Mouse (Mus musculus) E14TG2a.4 (cell line): ENCODE data around the gene Igfals.
A peak's percentile ranks its signal among the peaks of the same experiment; 100 is the strongest.

ENCODE experiments used
- H3K27me3 ChIP-seq: 2 replicates; pipeline ENCODE4 v1.6.1; 2014; ENCODE audit warnings: low read length, control low read depth; ENCODE audit not compliant: insufficient read depth
- H3K36me3 ChIP-seq: 2 replicates; pipeline ENCODE4 v1.6.1; 2014; ENCODE audit warnings: low read length, control low read depth; ENCODE audit not compliant: insufficient read depth
- H3K4me1 ChIP-seq: replicated peaks from 2 replicates; pipeline ENCODE4 v1.6.1; 2014; ENCODE audit warnings: low read depth, low read length, control low read depth
- H3K4me3 ChIP-seq: replicated peaks from 2 replicates; pipeline ENCODE4 v1.5.1; 2014; ENCODE audit warnings: mild to moderate bottlenecking, low read length
- H3K9me3 ChIP-seq: 2 replicates; pipeline ENCODE4 v1.6.1; 2014; ENCODE audit warnings: low read length, control low read depth
- CTCF ChIP-seq: conservative IDR thresholded peaks from 2 replicates; pipeline ENCODE4 v1.5.1; 2014; ENCODE audit warnings: low read length
- NANOG ChIP-seq: IDR thresholded peaks from 2 replicates; pipeline ENCODE4 v1.6.1; 2014; ENCODE audit warnings: borderline replicate concordance, low read length, mixed read lengths
- POU5F1 ChIP-seq: IDR thresholded peaks from 2 replicates; pipeline ENCODE4 v1.6.1; 2014; ENCODE audit warnings: low read length, borderline replicate concordance

The Igfals gene

DNA sequence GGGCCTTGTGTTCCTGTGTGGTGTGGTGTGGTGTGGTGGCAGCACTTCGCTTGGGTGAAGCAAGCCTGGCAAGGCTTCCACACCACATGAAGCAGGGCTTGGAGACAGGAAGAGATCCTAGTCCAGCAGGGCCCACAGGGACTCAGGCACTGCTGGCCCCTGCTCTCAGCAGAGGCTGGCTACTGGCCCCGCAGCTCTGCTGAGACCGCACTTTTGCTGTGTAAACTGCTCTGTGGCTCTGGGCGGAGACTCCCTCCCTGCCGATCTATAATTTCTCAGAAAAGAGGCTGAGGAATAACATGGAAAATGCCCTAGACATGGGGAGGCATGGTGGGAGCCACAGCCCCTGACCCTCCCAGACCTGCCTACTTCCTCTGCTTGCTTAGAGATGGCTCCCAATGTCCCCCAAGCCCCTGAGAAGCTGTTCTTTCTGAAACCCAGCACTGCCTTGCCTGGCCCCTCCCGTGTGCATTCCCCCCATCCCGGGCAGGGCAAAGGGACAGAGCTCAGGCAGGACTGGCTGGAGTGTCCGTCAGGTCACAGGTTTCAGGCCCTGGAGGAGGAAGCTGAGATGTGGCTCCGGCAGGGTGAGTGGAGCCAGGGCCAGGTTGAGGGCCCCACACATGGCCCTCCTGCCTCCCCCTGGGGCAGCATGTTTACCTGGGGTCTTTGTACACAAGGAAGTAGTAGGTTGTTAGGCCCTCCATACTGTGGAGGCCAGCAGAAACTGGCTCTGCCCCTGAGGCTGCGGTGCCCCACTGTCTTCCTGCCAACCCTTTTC is 11.7 kb downstream of the Igfals start:
- H3K4me3 ChIP-seq: peak overlapping the region; percentile 70
- peaks cover 96% of the 10 kb centered on the region for H3K4me1 ChIP-seq
- H3K27me3 ChIP-seq: no peaks in the 10 kb centered on the region
- H3K36me3 ChIP-seq: peaks cover 12% of the 10 kb centered on the region
- no peak for TF ChIP-seq POU5F1
- no peak for TF ChIP-seq CTCF
- no peak for TF ChIP-seq NANOG
- H3K9me3 ChIP-seq: no peaks in the 10 kb centered on the region

DNA sequence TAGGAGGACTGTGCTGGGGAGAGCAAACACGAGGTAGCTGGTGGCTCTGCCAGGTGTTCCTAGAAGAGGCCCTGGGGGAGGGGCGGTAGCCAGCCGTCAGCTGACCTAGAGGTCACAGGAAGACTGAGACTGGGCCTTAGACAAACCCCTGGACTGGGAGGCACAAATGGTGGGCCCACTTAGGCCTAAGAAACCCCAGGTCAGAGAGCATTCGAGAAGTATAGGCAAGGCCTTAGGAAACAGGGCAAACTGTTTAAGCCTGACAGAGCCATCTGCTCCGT is 12.3 kb downstream of the Igfals start:
- Histone ChIP-seq H3K9me3 (no peaks in the 10 kb centered on the region), H3K4me1 (peaks cover 96% of the 10 kb centered on the region), H3K4me3 (peak overlapping the region; percentile 70), H3K36me3 (peaks cover 17% of the 10 kb centered on the region), H3K27me3 (no peaks in the 10 kb centered on the region)
- no peak for TF ChIP-seq CTCF
- TF ChIP-seq POU5F1: no peak
- TF ChIP-seq NANOG: no peak

DNA sequence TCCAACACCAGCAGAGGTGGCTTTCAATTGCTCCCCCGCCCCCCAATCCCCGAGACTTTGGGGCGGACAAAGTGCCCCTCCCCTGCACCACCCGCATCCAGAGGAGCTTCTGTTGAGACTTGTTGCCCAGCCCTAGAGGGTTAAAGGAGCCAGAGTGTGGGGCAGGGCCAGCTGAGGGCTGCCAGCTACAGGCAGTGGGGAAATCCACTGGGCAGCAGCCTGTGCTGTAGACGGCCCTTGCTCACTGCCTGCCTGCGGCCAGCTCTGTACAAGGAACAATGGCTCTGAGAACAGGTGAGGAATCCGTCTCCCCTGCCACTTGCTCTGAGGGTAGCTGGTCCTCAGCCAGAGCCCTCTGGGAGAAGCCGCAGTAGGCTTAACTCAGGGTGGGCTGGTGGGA is 12.7 kb downstream of the Igfals start:
- TF ChIP-seq NANOG (no peak), CTCF (no peak), POU5F1 (no peak)

DNA sequence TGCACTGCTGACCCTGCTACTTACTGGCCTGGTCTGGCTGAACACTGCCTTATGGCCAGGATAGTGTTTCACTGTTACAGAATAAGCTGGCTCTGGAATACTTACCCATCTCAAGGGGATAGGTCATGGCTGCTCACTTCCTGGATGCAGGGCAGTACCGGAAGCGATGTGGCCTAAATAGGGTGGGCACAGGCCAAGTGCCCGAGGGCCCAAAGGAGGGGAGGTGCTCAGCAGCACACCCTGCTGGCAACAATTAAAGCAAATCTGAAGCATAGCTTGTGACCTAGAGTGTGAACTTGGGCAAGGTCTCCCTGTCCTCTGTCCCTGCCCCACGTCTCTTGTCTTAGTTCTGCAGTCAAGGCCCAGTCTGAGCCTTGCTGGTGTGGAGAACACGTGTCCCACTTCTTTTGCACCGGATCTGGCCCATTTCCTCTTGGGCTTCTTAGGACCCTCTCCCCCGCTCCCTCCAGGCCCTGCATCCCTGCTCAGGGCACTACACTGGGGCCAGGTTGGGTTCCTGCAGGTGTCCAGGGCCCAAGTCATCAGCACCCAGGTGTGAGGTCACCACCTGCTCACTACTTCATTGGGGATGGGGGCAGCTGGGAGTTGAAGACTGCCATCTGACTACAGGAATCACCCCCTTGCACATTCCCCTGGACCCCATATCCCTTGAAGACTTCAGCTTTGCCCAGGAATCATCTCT is 16.1 kb downstream of the Igfals start:
- TF ChIP-seq CTCF: peak; percentile 51
- TF ChIP-seq POU5F1: no peak
- Histone ChIP-seq H3K9me3 (no peaks in the 10 kb centered on the region), H3K27me3 (no peaks in the 10 kb centered on the region), H3K36me3 (peaks cover 42% of the 10 kb centered on the region), H3K4me1 (peaks cover 88% of the 10 kb centered on the region), H3K4me3 (peak overlapping the region; percentile 74)

More for the DNA sequence above, 12.7 kb downstream of the Igfals start:
- Histone ChIP-seq H3K4me1 (peaks cover 97% of the 10 kb centered on the region), H3K9me3 (no peaks in the 10 kb centered on the region), H3K4me3 (peak overlapping the region; percentile 70), H3K27me3 (no peaks in the 10 kb centered on the region), H3K36me3 (peaks cover 22% of the 10 kb centered on the region)

DNA sequence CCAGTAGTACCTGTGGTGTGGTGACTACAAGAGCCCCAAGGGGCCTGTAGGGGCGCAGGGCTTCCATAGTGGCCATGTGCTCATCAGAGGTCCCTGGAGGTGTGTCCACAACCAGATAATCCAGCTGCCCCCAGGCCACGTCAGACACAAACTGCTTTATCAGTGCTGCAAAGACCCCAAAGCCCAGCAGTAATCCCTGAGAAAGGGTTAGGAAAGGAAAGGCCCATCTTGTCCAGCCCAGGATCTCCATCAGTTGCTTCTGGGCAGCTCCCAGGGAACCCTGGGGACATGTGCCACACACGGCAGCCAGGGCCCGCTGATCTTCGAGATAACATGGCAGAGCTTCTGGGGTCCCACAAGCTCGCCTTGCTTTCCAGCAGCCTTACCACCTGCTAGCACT is 18.6 kb downstream of the Igfals start:
- H3K36me3 ChIP-seq: peaks cover 50% of the 10 kb centered on the region
- H3K4me1 ChIP-seq: peaks cover 84% of the 10 kb centered on the region
- H3K4me3 ChIP-seq: peak overlapping the region; percentile 100
- no peaks in the 10 kb centered on the region for H3K27me3 ChIP-seq
- no peaks in the 10 kb centered on the region for H3K9me3 ChIP-seq
- TF ChIP-seq POU5F1: no peak

DNA sequence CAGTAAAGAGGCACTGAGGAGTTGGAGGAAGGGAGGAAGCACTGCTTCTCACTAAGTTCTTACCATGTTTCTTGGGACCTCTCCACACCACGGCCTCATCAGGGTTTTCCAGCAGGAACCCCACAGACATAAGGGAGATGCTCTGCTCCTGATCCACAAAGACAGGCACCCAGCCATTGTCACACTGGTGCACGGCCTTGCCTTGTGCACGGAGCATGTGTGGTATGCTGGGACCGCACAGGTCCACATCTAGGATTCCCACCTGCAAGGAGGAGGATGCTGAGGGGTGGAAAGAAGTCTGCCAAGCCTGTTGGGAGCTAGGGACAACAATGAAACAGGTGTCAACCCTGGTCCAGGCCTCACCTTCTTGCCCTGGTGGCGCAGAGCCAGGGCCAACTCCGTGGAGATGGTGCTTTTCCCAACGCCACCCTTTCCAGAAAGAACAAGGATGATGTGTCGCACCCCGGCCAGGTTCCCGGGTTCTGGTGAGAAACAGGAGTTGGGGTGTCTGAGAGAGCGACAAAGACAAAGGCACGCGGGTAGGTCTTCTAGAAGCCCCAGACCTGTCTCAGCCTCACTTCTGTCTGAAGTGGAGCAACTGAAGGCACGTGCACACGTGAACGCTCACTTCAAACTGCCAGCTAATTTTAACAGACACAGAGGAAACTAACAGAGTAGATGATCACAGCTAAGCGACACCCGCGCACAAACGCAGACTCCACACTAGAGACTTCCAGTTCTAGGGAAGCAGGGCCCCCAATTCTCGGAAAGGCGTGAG is 19.7 kb downstream of the Igfals start:
- Histone ChIP-seq H3K36me3 (peaks cover 58% of the 10 kb centered on the region), H3K4me3 (peak overlapping the region; percentile 100), H3K4me1 (peaks cover 84% of the 10 kb centered on the region), H3K9me3 (no peaks in the 10 kb centered on the region), H3K27me3 (no peaks in the 10 kb centered on the region)
- TF ChIP-seq POU5F1 (no peak), NANOG (no peak), CTCF (no peak)

DNA sequence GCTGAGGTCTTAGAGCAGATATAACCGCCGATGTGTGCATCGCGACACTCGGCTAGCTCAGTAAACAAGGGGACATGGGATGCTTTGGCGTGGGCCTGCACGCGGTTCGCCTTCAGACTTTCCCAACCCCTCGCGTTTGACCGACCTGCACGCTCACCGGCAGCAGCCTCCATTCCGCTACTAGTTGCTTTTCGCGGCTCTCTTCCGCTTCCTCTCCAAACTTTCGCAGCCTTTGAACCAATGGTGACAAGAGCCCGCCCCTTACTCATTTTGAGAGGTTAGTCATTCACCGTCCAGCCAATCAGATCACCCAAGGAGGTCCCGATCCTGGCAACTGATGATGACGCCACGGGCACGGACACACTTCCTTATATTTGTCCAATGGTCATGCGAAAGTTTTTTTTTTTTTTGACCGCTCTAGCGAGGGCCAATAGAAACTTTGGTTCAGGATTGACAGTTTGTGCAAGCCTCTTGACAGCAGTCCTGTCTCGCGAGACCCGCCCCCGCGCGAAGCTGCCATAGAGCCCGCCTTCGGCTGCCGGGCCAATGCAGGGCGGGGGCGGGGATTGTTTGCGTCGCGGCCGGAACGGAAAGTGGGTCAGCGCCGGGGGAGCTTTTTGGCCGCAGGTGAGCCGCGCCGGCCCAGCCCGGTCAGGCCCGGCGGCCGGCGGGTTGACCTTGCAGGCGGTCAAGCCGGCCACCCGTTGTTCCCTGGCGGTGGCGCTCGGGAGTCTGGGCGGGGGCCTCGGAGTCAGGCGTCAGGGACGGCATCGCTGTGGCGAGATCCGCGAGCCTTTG is 20.5 kb downstream of the Igfals start, which contains the start of the genes Nubp2 and Spsb3:
TSS of gene Nubp2 (minus strand) at position 216 of the 798 bp plus-strand sequence.
TSS of gene Spsb3 (plus strand) at position 510 of the 798 bp plus-strand sequence.
- no peaks in the 10 kb centered on the region for H3K9me3 ChIP-seq
- no peaks in the 10 kb centered on the region for H3K27me3 ChIP-seq
- peaks cover 64% of the 10 kb centered on the region for H3K36me3 ChIP-seq
- H3K4me1 ChIP-seq: peaks cover 84% of the 10 kb centered on the region
- peak within 1 kb of the TSS; percentile 100 for H3K4me3 ChIP-seq
- TF ChIP-seq NANOG: no peak
- no peak for TF ChIP-seq CTCF
- no peak for TF ChIP-seq POU5F1

DNA sequence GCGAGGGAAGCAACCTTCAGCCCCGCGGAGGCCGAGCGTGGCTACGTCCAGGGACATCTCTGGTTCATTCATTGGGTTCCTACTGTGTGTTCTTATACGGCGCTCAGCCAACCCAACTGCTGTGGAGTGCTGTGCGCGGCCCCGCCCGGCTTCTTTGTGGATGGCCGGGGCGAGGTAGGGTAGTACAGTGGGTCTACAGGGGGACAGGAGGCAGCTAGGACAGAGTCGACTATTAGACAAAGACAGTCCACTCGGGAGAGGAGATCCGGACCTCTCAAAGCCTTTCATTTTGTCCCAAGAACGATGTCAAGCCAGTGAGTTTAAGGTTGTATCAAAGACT is 21.1 kb downstream of the Igfals start:
- Histone ChIP-seq H3K4me1 (peaks cover 81% of the 10 kb centered on the region), H3K36me3 (peaks cover 69% of the 10 kb centered on the region), H3K27me3 (no peaks in the 10 kb centered on the region), H3K4me3 (peak overlapping the region; percentile 100), H3K9me3 (no peaks in the 10 kb centered on the region)
- TF ChIP-seq NANOG: no peak
- TF ChIP-seq POU5F1: no peak
- TF ChIP-seq CTCF: no peak
